Mouse (Mus musculus): ENCODE data around the gene Gm8127. TPM values are rescaled to one million over a fixed set of nuclear protein-coding genes. Genes with fewer than 3 reads are reported as not detected.

Gm8127 gene
- total RNA-seq, 2 experiments from 2014 or later = not detected

Other genes starting within 250 kb of the Gm8127 start
- not detected for gene Gm8094, start 217.2 kb downstream of the Gm8127 start, total RNA-seq (2021)
- under 1 TPM in 1 of 2 experiments, not detected in 1; 0.17 TPM for gene Gm8104, start 193.2 kb downstream of the Gm8127 start, total RNA-seq (2021)
- not detected for gene Gm7233, start 114.0 kb downstream of the Gm8127 start, total RNA-seq (2021)
- gene Gm8122, start 58.5 kb downstream of the Gm8127 start, total RNA-seq (2021) = not detected
- gene Gm8126, start 35.2 kb downstream of the Gm8127 start, total RNA-seq (2021) = under 1 TPM in 1 of 2 experiments, not detected in 1; 0.20 TPM
- gene Gm9732, start 18.8 kb downstream of the Gm8127 start, total RNA-seq (2021) = not detected
- gene 1700001F09Rik, start 54.0 kb upstream of the Gm8127 start, total RNA-seq (2021) = not detected
- not detected for gene Gm8138, start 122.5 kb upstream of the Gm8127 start, total RNA-seq (2021)
- not detected for gene Gm5799, start 249.7 kb upstream of the Gm8127 start, total RNA-seq (2021)